Mouse (Mus musculus) liver, postnatal 0 days (tissue): ENCODE results near the gene Slc39a11.

Experiments used
- CTCF ChIP-seq: sonication (generic); IDR thresholded peaks from 2 replicates; pipeline ENCODE4 v1.5.1; 2016; ENCODE audit warnings: antibody characterized with exemption, low read depth
- EP300 ChIP-seq: IDR thresholded peaks from 2 replicates; pipeline ENCODE4 v1.6.1; 2016; ENCODE audit warnings: antibody characterized with exemption, low read depth, mild to moderate bottlenecking

- no peak for TF ChIP-seq CTCF
- no peak for TF ChIP-seq EP300
These were observed 54.7 kb downstream of the Slc39a11 start for GRCm38 (mm10) chr11:113595144-113595543.
